ENCODE assay signal across 11 mouse cellular contexts in genomic region chr6:80019189-80019860, GRCm38 (mm10). TPM values are rescaled to one million over a fixed set of nuclear protein-coding genes. Genes with fewer than 3 reads are reported as not detected.
DNase-seq lines count a peak whose midpoint lies in the region; ATAC-seq lines count a peak whose summit lies in the region.
"Had no signal": no experiment of that assay in that cellular context is flagged by ENCODE, and none has a peak within 500 bp of the region (broad histone marks: within the 10 kb centered on the region; RNA-seq: fewer than 3 reads in every experiment).

No protein-coding gene starts in this region.

- no peak overlapping the region for H3K27ac ChIP-seq in kidney, embryonic 16.5 days (ENCODE audit: low read length)
- H3K27ac ChIP-seq in embryonic facial prominence, embryonic 11.5 days (replicated peaks; ENCODE audit: low read depth, low read length) = no peak overlapping the region
- H3K27ac ChIP-seq in hindbrain, embryonic 13.5 days = peak overlapping the region; percentile 87

- no peaks in the 10 kb centered on the region for H3K36me3 ChIP-seq in kidney, embryonic 16.5 days (ENCODE audit: insufficient read depth, low read length)
- H3K36me3 ChIP-seq in embryonic facial prominence, embryonic 11.5 days (replicated peaks; ENCODE audit: control insufficient read depth, insufficient read depth, low read depth, low read length) = no peaks in the 10 kb centered on the region
- peaks cover 8% of the 10 kb centered on the region for H3K36me3 ChIP-seq in hindbrain, embryonic 13.5 days
- H3K36me3 ChIP-seq: G1E had no signal

- no peak for DNase-seq in kidney, adult 9 months
- DNase-seq in embryonic facial prominence, embryonic 11.5 days (ENCODE audit: low spot score) = peak; percentile 8
- peak; percentile 32 for DNase-seq in neural tube, embryonic 10.5 days (ENCODE audit: extremely low spot score, low spot score)
- DNase-seq in adrenal gland, postnatal 4 days (ENCODE audit: low spot score in 2 of 2) = no peak
- no peak for DNase-seq in kidney, adult 8-10 months
- DNase-seq in MN1 (ENCODE audit: low spot score) = no peak

- 0 out of 2 replicates have a peak, but pooled peaks cover 3% of the 10 kb centered on the region for H3K4me1 ChIP-seq in kidney, embryonic 16.5 days (ENCODE audit: insufficient read depth, low read length)
- no peaks in the 10 kb centered on the region for H3K4me1 ChIP-seq in embryonic facial prominence, embryonic 11.5 days (ENCODE audit: control insufficient read depth, insufficient read depth, low read length)
- H3K4me1 ChIP-seq in hindbrain, embryonic 13.5 days (replicated peaks) = peaks cover 17% of the 10 kb centered on the region

- 1% methylated on average over 13 of the region's 14 CpGs for WGBS in kidney, embryonic 16.5 days
- WGBS in embryonic facial prominence, embryonic 11.5 days = 3% methylated on average over 14 of the region's 14 CpGs
- WGBS in hindbrain, embryonic 13.5 days = 1% methylated on average over 14 of the region's 14 CpGs

- H3K4me3 ChIP-seq in kidney, embryonic 16.5 days (ENCODE audit: low read length) = peak overlapping the region; percentile 42
- H3K4me3 ChIP-seq in embryonic facial prominence, embryonic 11.5 days (ENCODE audit: low read depth, low read length) = peak overlapping the region; percentile 25
- H3K4me3 ChIP-seq in hindbrain, embryonic 13.5 days = peak overlapping the region; percentile 54
- H3K4me3 ChIP-seq: erythroblast, embryonic 14.5 days had no signal

- no peaks in the 10 kb centered on the region for H3K9me3 ChIP-seq in kidney, embryonic 16.5 days (ENCODE audit: low read length)
- no peaks in the 10 kb centered on the region for H3K9me3 ChIP-seq in embryonic facial prominence, embryonic 11.5 days (replicated peaks; ENCODE audit: control insufficient read depth, low read length)
- no peaks in the 10 kb centered on the region for H3K9me3 ChIP-seq in hindbrain, embryonic 13.5 days

- no peak overlapping the region for H3K9ac ChIP-seq in kidney, embryonic 16.5 days (replicated peaks; ENCODE audit: low read length)
- no peak overlapping the region for H3K9ac ChIP-seq in embryonic facial prominence, embryonic 11.5 days (replicated peaks; ENCODE audit: low read length)
- peak overlapping the region; percentile 70 for H3K9ac ChIP-seq in hindbrain, embryonic 13.5 days

- no peaks in the 10 kb centered on the region for H3K27me3 ChIP-seq in kidney, embryonic 16.5 days (ENCODE audit: insufficient read depth, low read length)
- no peaks in the 10 kb centered on the region for H3K27me3 ChIP-seq in embryonic facial prominence, embryonic 11.5 days (ENCODE audit: control insufficient read depth, insufficient read depth, low read length)
- no peaks in the 10 kb centered on the region for H3K27me3 ChIP-seq in hindbrain, embryonic 13.5 days

- H3K4me2 ChIP-seq in kidney, embryonic 16.5 days (replicated peaks; ENCODE audit: low read depth, low read length) = peak overlapping the region; percentile 68
- peak overlapping the region; percentile 43 for H3K4me2 ChIP-seq in embryonic facial prominence, embryonic 11.5 days (ENCODE audit: low read depth, low read length)
- H3K4me2 ChIP-seq in hindbrain, embryonic 13.5 days = peak overlapping the region; percentile 69

- ATAC-seq in kidney, embryonic 16.5 days (ENCODE audit: low FRiP score, low TSS enrichment) = peak; percentile 65; the same call in 1 of the 2 replicates
- 0 out of 2 replicates have a peak, but pooled peaks have one; percentile 39 for ATAC-seq in embryonic facial prominence, embryonic 11.5 days (replicated peaks; ENCODE audit: insufficient number of reproducible peaks, low FRiP score, low TSS enrichment, low read depth)
- peak; percentile 76 for ATAC-seq in hindbrain, embryonic 13.5 days (ENCODE audit: low FRiP score)

RNA-seq across cellular contexts. Expression of gene Lrrtm4, which starts 0.6 kb away (rescaled TPM):
- polyA plus RNA-seq in kidney, embryonic 16.5 days (2015; fragmentation: Nextera tagmentation; extraction: Ambion mirVana) = 0.35 and 0.48 TPM in 2 replicates
- polyA plus RNA-seq in embryonic facial prominence, embryonic 11.5 days (2014; fragmentation: Nextera tagmentation; extraction: Ambion mirVana) = 0.77 and 1.9 TPM in 2 replicates
- polyA plus RNA-seq in hindbrain, embryonic 13.5 days (2015; fragmentation: Nextera tagmentation; extraction: Ambion mirVana) = 12.8 and 14.5 TPM in 2 replicates
- total RNA-seq in adrenal gland, postnatal 4 days (2021) = 1 to 10 TPM; 4.3 to 4.4 TPM
- polyA plus RNA-seq: erythroblast, embryonic 14.5 days; G1E; liver, embryonic 16.5 days had no signal

Comparison
In these comparisons a context has a peak if more than half of its experiments do, and no peak if none do; other contexts are left out.
1. DNase-seq: peak in embryonic facial prominence, embryonic 11.5 days (single experiment) and neural tube, embryonic 10.5 days (single experiment); none in kidney, adult 9 months (single experiment), adrenal gland, postnatal 4 days (0 of 2), kidney, adult 8-10 months (0 of 2) and MN1 (single experiment).
2. Peak in every context shown above with its lines, with median percentiles within 50 percentile points of each other: ATAC-seq, H3K4me2 ChIP-seq and H3K4me3 ChIP-seq.